ENCODE assay signal across 13 mouse cellular contexts in the genomic region with DNA sequence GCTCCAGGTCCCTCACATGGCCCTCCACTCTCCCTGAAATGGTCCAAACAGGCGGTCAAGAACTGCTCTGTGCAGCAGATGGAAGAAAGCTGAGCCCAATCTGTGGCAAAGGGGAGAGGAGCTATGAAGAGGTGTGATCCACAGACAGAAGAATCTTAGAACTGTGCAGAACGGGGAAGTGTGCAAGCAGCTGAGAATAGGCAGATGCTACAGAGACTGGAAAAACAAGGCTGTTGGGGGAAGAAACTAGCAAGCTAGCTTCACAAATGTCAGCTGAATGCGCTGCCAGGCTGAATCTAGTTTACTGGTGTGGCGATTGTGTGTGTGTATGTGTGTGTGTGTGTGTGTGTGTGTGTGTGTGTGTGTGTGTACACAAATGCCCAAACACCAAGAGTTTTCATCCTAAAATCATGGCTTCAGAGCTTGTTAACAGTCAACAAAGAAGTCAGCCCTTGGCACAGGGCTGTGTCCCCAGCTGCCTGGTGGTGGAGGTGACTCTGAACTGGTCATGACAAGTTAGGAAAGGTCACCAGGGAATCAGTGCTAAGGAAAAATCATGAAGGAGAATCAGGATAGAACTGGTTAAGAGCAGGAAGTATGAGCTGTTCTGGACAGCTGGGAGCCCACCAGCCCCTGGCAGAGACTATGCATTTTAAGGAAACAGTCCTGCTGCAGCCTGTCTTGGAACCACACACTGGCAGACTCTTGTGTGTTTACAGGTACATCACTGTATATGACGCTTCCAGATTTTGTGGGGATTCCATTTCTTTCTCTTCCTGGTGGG. TPM values are rescaled to one million over a fixed set of nuclear protein-coding genes. Genes with fewer than 3 reads are reported as not detected.
DNase-seq lines count a peak whose midpoint lies in the region; ATAC-seq and TF ChIP-seq lines count a peak whose summit lies in the region.
"Had no signal": no experiment of that assay in that cellular context is flagged by ENCODE, and none has a peak within 500 bp of the region (broad histone marks: within the 10 kb centered on the region; RNA-seq: fewer than 3 reads in every experiment).

No protein-coding gene starts in this region.

- peaks cover 70% of the 10 kb centered on the region for H3K4me1 ChIP-seq in forebrain, embryonic 13.5 days
- peaks cover 2% of the 10 kb centered on the region; the same call in 1 of the 2 replicates for H3K4me1 ChIP-seq in forebrain, embryonic 11.5 days (replicated peaks; ENCODE audit: control insufficient read depth, insufficient read depth, low read length)
- peaks cover 18% of the 10 kb centered on the region; the same call in 1 of the 2 replicates for H3K4me1 ChIP-seq in intestine, postnatal 0 days (replicated peaks; ENCODE audit: control insufficient read depth, insufficient read depth, low read length)
- H3K4me1 ChIP-seq in intestine, embryonic 16.5 days (ENCODE audit: control insufficient read depth, insufficient read depth, low read length): peaks cover 4% of the 10 kb centered on the region; the same call in 1 of the 2 replicates
- peaks cover 8% of the 10 kb centered on the region for H3K4me1 ChIP-seq in cortical plate, adult 2 months (ENCODE audit: control insufficient read depth, insufficient read depth, low read length)
- H3K4me1 ChIP-seq in liver, embryonic 15.5 days (replicated peaks): peaks cover 76% of the 10 kb centered on the region

- no peak overlapping the region for H3K9ac ChIP-seq in forebrain, embryonic 13.5 days
- no peak overlapping the region for H3K9ac ChIP-seq in forebrain, embryonic 11.5 days (ENCODE audit: low read length)
- no peak overlapping the region for H3K9ac ChIP-seq in intestine, postnatal 0 days (ENCODE audit: low read depth, low read length)
- no peak overlapping the region for H3K9ac ChIP-seq in intestine, embryonic 16.5 days (ENCODE audit: low read depth, low read length)
- no peak overlapping the region for H3K9ac ChIP-seq in liver, embryonic 15.5 days
- H3K9ac ChIP-seq: heart, embryonic 12.5 days; limb, embryonic 15.5 days had no signal

- no peak for DNase-seq in forebrain, embryonic 11.5 days (ENCODE audit: low spot score)
- no peak for DNase-seq in layer of hippocampus, adult 9-10 months (ENCODE audit: low spot score)
- no peak for DNase-seq in lung, postnatal 10 days
- DNase-seq: adrenal gland, postnatal 36 days; cerebellum, adult 2 months had no signal

- WGBS in forebrain, embryonic 13.5 days: 80% methylated on average over 5 of the region's 5 CpGs
- 89% methylated on average over 5 of the region's 5 CpGs for WGBS in forebrain, embryonic 11.5 days
- 73% methylated on average over 5 of the region's 5 CpGs for WGBS in intestine, postnatal 0 days
- WGBS in intestine, embryonic 16.5 days: 77% methylated on average over 5 of the region's 5 CpGs
- 75% methylated on average over 5 of the region's 5 CpGs for whole genome bisulfite sequencing in liver, embryonic 15.5 days (ENCODE audit: insufficient replicate concordance)

- H3K4me2 ChIP-seq in forebrain, embryonic 13.5 days: no peak overlapping the region
- no peak overlapping the region for H3K4me2 ChIP-seq in forebrain, embryonic 11.5 days (ENCODE audit: low read depth, low read length, severe bottlenecking)
- H3K4me2 ChIP-seq in intestine, postnatal 0 days (replicated peaks; ENCODE audit: low read depth): no peak overlapping the region
- no peak overlapping the region for H3K4me2 ChIP-seq in intestine, embryonic 16.5 days (ENCODE audit: low read depth, low read length)
- H3K4me2 ChIP-seq in liver, embryonic 15.5 days: no peak overlapping the region
- H3K4me2 ChIP-seq: heart, embryonic 12.5 days; limb, embryonic 15.5 days had no signal

- TF ChIP-seq CTCF in intestine, postnatal 0 days (IDR thresholded peaks at IDR 0.05; ENCODE audit: low read depth): no peak
- no peak for TF ChIP-seq CTCF in cortical plate, adult 2 months (IDR thresholded peaks at IDR 0.05; ENCODE audit: extremely low read depth, insufficient read depth, low read length)

- TF ChIP-seq POLR2A in cortical plate, adult 2 months (IDR thresholded peaks at IDR 0.05; ENCODE audit: extremely low read depth, insufficient read depth, low read length): no peak

- no peak overlapping the region for H3K4me3 ChIP-seq in forebrain, embryonic 13.5 days
- no peak overlapping the region for H3K4me3 ChIP-seq in forebrain, embryonic 11.5 days (ENCODE audit: low read depth, low read length)
- no peak overlapping the region for H3K4me3 ChIP-seq in intestine, postnatal 0 days (ENCODE audit: low read depth, low read length)
- H3K4me3 ChIP-seq in intestine, embryonic 16.5 days (ENCODE audit: low read length): no peak overlapping the region
- H3K4me3 ChIP-seq in cortical plate, adult 2 months (ENCODE audit: insufficient read depth, low read length): no peak overlapping the region
- no peak overlapping the region for H3K4me3 ChIP-seq in liver, embryonic 15.5 days (replicated peaks)
- H3K4me3 ChIP-seq: heart, embryonic 12.5 days; limb, embryonic 15.5 days had no signal

- peak; percentile 20; the same call in 1 of the 2 replicates for ATAC-seq in forebrain, embryonic 13.5 days
- no peak for ATAC-seq in forebrain, embryonic 11.5 days (replicated peaks; ENCODE audit: low FRiP score)
- ATAC-seq in intestine, postnatal 0 days: peak; percentile 26; the same call in 1 of the 2 replicates
- ATAC-seq in intestine, embryonic 16.5 days: no peak; the same call in 1 of the 2 replicates
- ATAC-seq in liver, embryonic 15.5 days (ENCODE audit: insufficient read depth): no peak

- no peaks in the 10 kb centered on the region for H3K27me3 ChIP-seq in forebrain, embryonic 13.5 days
- no peaks in the 10 kb centered on the region for H3K27me3 ChIP-seq in forebrain, embryonic 11.5 days (ENCODE audit: control insufficient read depth, insufficient read depth, low read length)
- no peaks in the 10 kb centered on the region for H3K27me3 ChIP-seq in intestine, postnatal 0 days (replicated peaks; ENCODE audit: control insufficient read depth, insufficient read depth, low read length)
- H3K27me3 ChIP-seq in intestine, embryonic 16.5 days (replicated peaks; ENCODE audit: control insufficient read depth, insufficient read depth, low read length): no peaks in the 10 kb centered on the region
- no peaks in the 10 kb centered on the region for H3K27me3 ChIP-seq in liver, embryonic 15.5 days
- H3K27me3 ChIP-seq: heart, embryonic 12.5 days; limb, embryonic 15.5 days had no signal

- H3K27ac ChIP-seq in forebrain, embryonic 13.5 days: peak overlapping the region; percentile 2; the same call in 1 of the 2 replicates
- H3K27ac ChIP-seq in forebrain, embryonic 11.5 days (ENCODE audit: low read depth, low read length): no peak overlapping the region
- H3K27ac ChIP-seq in intestine, postnatal 0 days (ENCODE audit: low read depth, low read length): peak overlapping the region; percentile 28; the same call in 1 of the 2 replicates
- H3K27ac ChIP-seq in intestine, embryonic 16.5 days (ENCODE audit: low read length): no peak overlapping the region
- 0 out of 2 replicates have a peak overlapping the region, but pooled peaks have one; percentile 28 for H3K27ac ChIP-seq in cortical plate, adult 2 months (ENCODE audit: insufficient read depth, low read length)
- peak overlapping the region; percentile 29; the same call in 1 of the 2 replicates for H3K27ac ChIP-seq in liver, embryonic 15.5 days (replicated peaks)
- H3K27ac ChIP-seq: limb, embryonic 15.5 days had no signal

- peaks cover 22% of the 10 kb centered on the region for H3K36me3 ChIP-seq in forebrain, embryonic 13.5 days (ENCODE audit: poor library complexity, severe bottlenecking)
- no peaks in the 10 kb centered on the region; the same call in 1 of the 2 replicates for H3K36me3 ChIP-seq in forebrain, embryonic 11.5 days (ENCODE audit: control insufficient read depth, insufficient read depth, low read length)
- H3K36me3 ChIP-seq in intestine, postnatal 0 days (ENCODE audit: control insufficient read depth, insufficient read depth): peaks cover 9% of the 10 kb centered on the region; the same call in 1 of the 2 replicates
- no peaks in the 10 kb centered on the region for H3K36me3 ChIP-seq in intestine, embryonic 16.5 days (ENCODE audit: control insufficient read depth, insufficient read depth, low read length)
- H3K36me3 ChIP-seq in liver, embryonic 15.5 days (replicated peaks): peaks cover 54% of the 10 kb centered on the region
- H3K36me3 ChIP-seq: limb, embryonic 15.5 days had no signal

- H3K9me3 ChIP-seq in forebrain, embryonic 13.5 days (replicated peaks): no peaks in the 10 kb centered on the region
- H3K9me3 ChIP-seq in forebrain, embryonic 11.5 days (ENCODE audit: control insufficient read depth, low read length): no peaks in the 10 kb centered on the region
- H3K9me3 ChIP-seq in intestine, postnatal 0 days (ENCODE audit: control insufficient read depth): no peaks in the 10 kb centered on the region
- H3K9me3 ChIP-seq in intestine, embryonic 16.5 days (ENCODE audit: control insufficient read depth, low read length): no peaks in the 10 kb centered on the region
- no peaks in the 10 kb centered on the region for H3K9me3 ChIP-seq in liver, embryonic 15.5 days (replicated peaks)
- H3K9me3 ChIP-seq: limb, embryonic 15.5 days had no signal

RNA-seq across cellular contexts. Expression of gene Acss1, which starts 7.4 kb away (rescaled TPM):
- 32.9 and 34.1 TPM in 2 replicates for polyA plus RNA-seq in forebrain, embryonic 13.5 days (2015; fragmentation: Nextera tagmentation; extraction: Ambion mirVana)
- 46.6 and 46.8 TPM in 2 replicates for polyA plus RNA-seq in forebrain, embryonic 11.5 days (2014; fragmentation: Nextera tagmentation; extraction: Ambion mirVana)
- polyA plus RNA-seq in intestine, postnatal 0 days (2015; fragmentation: Nextera tagmentation; extraction: Ambion mirVana): 36.5 and 44.3 TPM in 2 replicates
- 35.3 and 37.7 TPM in 2 replicates for polyA plus RNA-seq in intestine, embryonic 16.5 days (2015; fragmentation: Nextera tagmentation; extraction: Ambion mirVana)
- polyA plus RNA-seq in cortical plate, adult 2 months (2012; rRNA removed): 27.2 and 28.8 TPM in 2 replicates
- 45.3 and 50.8 TPM in 2 replicates for polyA plus RNA-seq in liver, embryonic 15.5 days (2015; fragmentation: Nextera tagmentation; extraction: Ambion mirVana)

RNA-seq across cellular contexts. Expression of gene Vsx1, which starts 28.3 kb away (rescaled TPM):
- 0.10 and 0.12 TPM in 2 replicates for polyA plus RNA-seq in forebrain, embryonic 13.5 days (2015; fragmentation: Nextera tagmentation; extraction: Ambion mirVana)
- polyA plus RNA-seq in forebrain, embryonic 11.5 days (2014; fragmentation: Nextera tagmentation; extraction: Ambion mirVana): 0.08 TPM in 1 of 2 replicates, not detected in the other
- polyA plus RNA-seq in intestine, postnatal 0 days (2015; fragmentation: Nextera tagmentation; extraction: Ambion mirVana): not detected in 2 replicates
- polyA plus RNA-seq in intestine, embryonic 16.5 days (2015; fragmentation: Nextera tagmentation; extraction: Ambion mirVana): not detected in 2 replicates
- 0.13 and 0.27 TPM in 2 replicates for polyA plus RNA-seq in cortical plate, adult 2 months (2012; rRNA removed)
- not detected in 2 replicates for polyA plus RNA-seq in liver, embryonic 15.5 days (2015; fragmentation: Nextera tagmentation; extraction: Ambion mirVana)
- polyA plus RNA-seq: cerebellum, adult 2 months; heart, embryonic 12.5 days; limb, embryonic 15.5 days; testis, adult 2 months had no signal

RNA-seq across cellular contexts. Expression of gene Apmap, which starts 52.5 kb away (rescaled TPM):
- polyA plus RNA-seq in forebrain, embryonic 13.5 days (2015; fragmentation: Nextera tagmentation; extraction: Ambion mirVana): 37.1 and 40.2 TPM in 2 replicates
- 38.4 and 38.9 TPM in 2 replicates for polyA plus RNA-seq in forebrain, embryonic 11.5 days (2014; fragmentation: Nextera tagmentation; extraction: Ambion mirVana)
- polyA plus RNA-seq in intestine, postnatal 0 days (2015; fragmentation: Nextera tagmentation; extraction: Ambion mirVana): 24.4 TPM in 2 replicates
- 38.8 and 42.9 TPM in 2 replicates for polyA plus RNA-seq in intestine, embryonic 16.5 days (2015; fragmentation: Nextera tagmentation; extraction: Ambion mirVana)
- 59.1 and 66.9 TPM in 2 replicates for polyA plus RNA-seq in cortical plate, adult 2 months (2012; rRNA removed)
- polyA plus RNA-seq in liver, embryonic 15.5 days (2015; fragmentation: Nextera tagmentation; extraction: Ambion mirVana): 27.8 and 28.0 TPM in 2 replicates

Comparison
In these comparisons a context has a peak if more than half of its experiments do, and no peak if none do; other contexts are left out.
1. ATAC-seq: peak in forebrain, embryonic 13.5 days (single experiment) and intestine, postnatal 0 days (single experiment); none in forebrain, embryonic 11.5 days (single experiment), intestine, embryonic 16.5 days (single experiment) and liver, embryonic 15.5 days (single experiment).
2. H3K27ac ChIP-seq: peak in forebrain, embryonic 13.5 days (single experiment), intestine, postnatal 0 days (single experiment), cortical plate, adult 2 months (single experiment) and liver, embryonic 15.5 days (single experiment); none in forebrain, embryonic 11.5 days (single experiment) and intestine, embryonic 16.5 days (single experiment).